Mouse (Mus musculus): ENCODE data around the gene Odf2.
"Not testable (repeated sequence)": the region's sequence is repeated elsewhere in the genome, so short reads cannot be mapped to it uniquely, and the experiment has no call there.

Odf2 gene

DNA sequence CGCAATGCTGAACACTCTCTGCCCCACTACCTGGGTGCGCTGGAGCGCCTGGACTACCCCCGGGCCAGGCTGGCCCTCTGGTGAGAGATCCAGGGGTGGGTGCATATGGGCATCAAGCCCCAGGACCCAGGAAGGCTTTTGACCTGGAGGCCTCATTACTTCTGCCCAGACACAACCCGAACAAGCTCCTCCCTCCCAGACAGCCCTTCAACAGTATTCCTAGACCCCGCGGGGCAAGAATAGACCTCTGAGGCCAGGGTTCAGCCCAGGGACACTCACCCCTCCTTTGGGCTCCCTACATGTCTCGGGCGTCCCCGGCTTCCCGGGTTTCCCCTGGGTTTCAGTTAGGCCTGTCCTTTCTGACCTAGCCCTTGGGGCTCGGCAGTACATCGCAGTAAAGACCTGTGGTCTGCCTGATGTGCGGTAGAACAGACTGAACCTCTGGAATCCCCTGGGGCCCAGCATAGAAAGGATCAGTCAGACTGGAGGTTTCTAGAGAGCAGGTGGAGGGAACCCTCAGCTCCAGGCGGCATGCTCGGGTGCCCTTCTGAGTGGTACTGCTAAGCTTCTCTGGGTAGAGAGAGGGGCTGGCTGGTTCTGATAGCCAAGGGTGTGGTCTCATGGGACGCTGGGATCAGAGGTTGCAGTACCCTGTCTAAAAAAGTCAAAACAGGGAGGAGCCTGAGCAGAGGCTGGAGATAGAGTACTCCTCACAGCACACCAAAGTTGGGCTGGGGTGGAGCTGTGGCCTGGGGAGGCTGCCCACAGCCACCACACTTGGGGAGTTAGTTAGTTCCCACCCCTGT lies 19.2 kb upstream of the Odf2 start:
- peak in 1 of 2 experiments; percentile 41 for DNase-seq

GRCm38 (mm10) chr2:29872581-29873295 lies 16.3 kb upstream of the Odf2 start:
- DNase-seq, result no peak

DNA sequence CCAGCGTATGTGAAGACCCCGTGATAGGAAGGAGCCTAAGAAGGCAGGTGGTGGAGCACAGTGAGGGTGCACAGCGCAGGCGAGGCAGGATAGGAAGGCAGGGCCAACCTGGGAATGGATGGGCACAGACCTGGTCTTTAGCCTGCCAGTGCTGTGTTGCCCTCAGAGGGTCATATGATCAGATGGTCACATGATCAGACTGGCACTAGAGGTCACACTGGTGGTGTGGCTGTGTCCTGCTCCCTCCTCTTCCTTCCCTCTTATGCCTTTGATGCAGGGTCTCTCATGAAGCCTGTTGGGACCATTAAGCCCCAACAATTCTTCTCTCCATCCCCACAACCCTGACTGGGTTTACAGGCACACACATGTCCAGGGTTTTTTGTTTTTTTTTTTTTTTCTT lies 15.2 kb upstream of the Odf2 start:
- no peak for DNase-seq

- no peak for DNase-seq
Observed at GRCm38 (mm10) chr2:29878061-29878460, 11.0 kb upstream of the Odf2 start.

DNA sequence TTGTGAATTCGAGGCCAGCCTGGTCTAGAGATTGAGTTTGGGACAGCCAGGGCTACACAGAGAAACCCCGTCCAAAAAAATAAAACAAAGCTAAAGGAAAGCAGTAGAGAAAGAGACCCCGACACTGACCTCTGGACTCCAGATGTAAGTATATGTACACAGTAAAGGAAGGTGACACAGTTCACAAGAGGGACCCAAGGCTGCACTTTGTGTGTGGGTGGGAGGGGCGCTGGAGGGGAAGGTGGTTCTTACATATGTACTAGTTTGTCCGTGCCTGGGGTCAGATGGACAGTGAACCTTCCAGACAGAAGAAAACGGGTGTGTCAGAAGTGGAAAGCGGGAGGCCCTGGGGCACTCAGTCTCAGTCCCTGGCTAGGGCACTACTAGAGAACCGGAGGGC lies 9.8 kb upstream of the Odf2 start:
- DNase-seq, result no peak

GRCm38 (mm10) chr2:29879964-29880830 lies 8.8 kb upstream of the Odf2 start:
- no peak for DNase-seq

DNA sequence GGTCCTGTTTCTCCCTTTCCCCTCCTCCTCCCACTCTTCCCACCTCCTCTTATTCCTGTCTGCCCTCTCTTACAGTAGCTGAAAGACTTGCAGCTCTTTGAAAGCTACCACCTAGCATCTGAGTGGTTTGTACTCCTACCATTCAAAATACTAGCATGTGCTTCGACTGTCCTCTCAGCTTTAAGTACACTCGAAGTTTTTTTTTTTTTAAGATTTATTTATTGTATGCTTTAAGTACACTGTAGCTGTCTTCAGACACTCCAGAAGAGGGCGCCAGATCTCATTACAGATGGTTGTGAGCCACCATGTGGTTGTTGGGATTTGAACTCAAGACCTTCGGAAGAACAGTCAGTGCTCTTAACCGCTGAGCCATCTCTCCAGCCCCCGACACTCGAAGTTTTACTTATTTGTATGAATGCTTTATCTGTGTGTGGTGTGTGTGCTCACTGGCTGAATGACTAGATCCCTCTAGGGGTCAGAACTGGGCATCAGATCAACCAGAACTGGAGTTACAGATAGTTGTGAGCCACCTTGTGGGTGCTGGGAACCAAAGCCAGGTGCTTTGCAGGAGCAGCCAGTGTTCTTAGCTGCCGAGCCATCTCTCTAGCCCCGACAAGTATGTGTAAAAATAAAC lies 2.2 kb upstream of the Odf2 start:
- DNase-seq, result not testable (repeated sequence)

DNA sequence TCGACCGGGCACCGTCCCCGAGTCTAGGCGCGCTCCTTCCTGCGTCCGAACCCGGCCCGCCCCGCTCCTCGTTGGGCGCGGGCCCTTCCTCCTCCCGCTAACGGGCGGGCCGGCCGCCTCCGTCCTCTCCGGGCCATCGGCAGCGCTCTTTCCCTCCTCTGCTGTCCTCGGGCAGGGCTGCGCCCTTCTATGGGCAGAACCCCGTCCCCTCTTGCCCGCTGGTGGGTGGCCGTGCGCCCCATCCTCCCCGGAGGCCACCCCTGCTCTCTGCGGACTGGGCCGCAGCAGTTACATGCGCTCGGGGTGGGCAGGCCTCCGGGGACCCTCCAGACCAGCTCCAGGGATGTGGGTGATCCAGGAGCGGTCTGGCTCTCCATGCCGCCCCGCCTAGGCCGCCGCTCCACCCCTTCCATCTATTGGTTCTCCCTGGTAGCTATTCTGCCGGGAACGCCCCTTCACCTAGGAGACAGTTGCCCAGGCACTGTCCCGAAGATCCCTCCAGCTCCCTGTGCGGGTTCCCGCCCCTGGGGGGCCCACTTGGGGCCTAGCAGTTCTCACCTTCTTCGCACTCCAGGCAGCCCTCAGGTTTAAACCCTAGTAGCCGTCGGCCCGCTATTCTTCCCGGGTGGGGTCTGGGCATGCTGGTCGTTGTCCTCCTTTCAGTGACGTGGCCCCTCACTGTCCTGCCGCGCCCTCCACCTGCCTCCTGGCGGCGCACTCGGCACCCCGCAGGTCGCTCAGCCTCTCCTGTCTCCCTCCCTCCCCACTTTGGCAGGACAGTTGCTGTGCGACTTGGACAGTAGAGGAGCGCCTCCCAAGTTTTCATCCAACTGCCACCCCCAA lies 1.2 kb downstream of the Odf2 start:
- DNase-seq, result peak; percentile 89 to 92

DNA sequence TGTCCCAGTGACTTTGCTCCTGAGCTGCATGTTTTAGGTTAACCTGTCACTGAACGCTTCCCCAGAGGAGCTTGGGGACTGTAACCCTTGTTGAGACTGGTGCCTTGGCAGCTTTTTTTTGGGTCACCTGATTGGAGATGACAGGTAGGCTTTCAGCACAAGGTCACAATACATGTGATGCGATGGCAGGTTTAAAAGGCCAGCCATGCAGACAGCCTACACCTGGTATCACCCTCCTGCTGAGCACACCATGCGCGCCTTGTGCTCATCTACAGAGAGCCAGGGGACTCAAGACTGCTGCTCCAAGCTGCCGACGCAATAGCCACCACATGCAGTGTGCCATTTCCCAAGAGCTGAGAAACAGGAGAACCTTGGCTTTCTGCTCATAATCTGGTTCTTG lies 2.8 kb downstream of the Odf2 start:
- no peak for DNase-seq

GRCm38 (mm10) chr2:29896071-29896470 lies 7.0 kb downstream of the Odf2 start:
- no peak for DNase-seq

GRCm38 (mm10) chr2:29897366-29897765 lies 8.3 kb downstream of the Odf2 start:
- no peak for DNase-seq

- DNase-seq, result no peak
Observed at GRCm38 (mm10) chr2:29898081-29898480, 9.1 kb downstream of the Odf2 start.

GRCm38 (mm10) chr2:29902194-29902593 lies 13.2 kb downstream of the Odf2 start:
- no peak for DNase-seq

- DNase-seq, result not testable (repeated sequence)
Observed at GRCm38 (mm10) chr2:29908171-29908570, 19.1 kb downstream of the Odf2 start.

DNA sequence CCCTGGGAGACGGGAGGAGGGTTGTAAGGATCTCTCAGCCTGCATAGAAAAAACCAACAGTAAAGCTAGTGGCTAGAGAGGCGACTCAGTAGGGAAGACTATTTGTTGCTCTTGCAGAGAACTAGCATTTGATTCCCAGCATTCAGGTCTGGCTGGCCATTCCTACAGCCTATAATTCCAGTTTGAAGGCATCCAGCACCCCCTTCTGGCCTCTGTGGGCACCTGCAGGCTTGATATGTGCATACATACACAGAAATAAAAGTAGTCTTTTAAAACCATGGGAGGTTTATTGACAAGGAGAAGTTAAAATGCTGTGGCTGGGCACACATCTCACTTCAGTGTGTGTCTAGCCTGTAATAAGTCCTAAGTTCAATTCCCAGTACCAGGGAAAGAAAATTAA lies 21.0 kb downstream of the Odf2 start:
- DNase-seq, result peak; percentile 17 to 25

DNA sequence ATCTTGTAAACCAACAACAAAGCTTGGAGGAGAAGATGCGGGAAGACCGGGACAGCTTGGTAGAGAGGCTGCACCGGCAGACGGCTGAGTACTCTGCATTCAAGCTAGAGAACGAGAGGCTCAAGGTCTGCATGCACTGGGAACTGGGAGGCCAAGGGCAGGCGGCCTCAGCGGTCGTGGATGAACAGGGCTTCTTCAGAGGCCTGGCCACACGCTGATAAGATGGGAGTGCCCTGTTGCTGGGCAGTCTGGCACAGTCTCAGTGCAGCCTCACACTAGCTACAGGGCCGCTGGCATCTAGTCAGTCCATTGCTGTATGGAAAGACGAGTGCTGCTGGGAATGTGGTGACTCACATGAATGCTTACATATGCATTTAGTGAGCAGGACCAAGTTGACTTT lies 28.6 kb downstream of the Odf2 start:
- DNase-seq, result no peak

- peak; percentile 83 to 89 for DNase-seq
Observed at GRCm38 (mm10) chr2:29922011-29922410, 33.0 kb downstream of the Odf2 start.

GRCm38 (mm10) chr2:29926542-29926941 lies 37.5 kb downstream of the Odf2 start:
- peak in 1 of 2 experiments; percentile 31 for DNase-seq

GRCm38 (mm10) chr2:29930506-29930905 lies 41.5 kb downstream of the Odf2 start:
- no peak for DNase-seq

DNA sequence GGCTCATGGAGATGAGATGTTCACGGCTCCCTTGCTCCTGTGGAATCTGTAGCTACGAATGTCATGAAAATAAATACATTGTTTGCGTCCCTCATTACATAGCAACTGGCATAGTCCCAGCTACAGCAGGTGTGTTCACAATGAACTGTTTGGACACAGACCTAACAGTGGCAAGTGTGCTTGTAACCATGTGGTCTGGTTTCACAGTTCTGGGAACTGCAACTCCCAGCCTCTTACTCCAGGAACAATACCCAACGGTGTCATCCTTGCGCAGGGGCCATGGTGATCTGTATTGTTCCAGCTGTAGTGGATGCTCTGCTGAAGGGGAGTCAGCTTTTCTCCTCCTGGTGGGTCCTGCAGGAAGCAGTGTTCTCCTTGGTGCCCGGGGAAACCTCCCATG lies 42.2 kb downstream of the Odf2 start:
- DNase-seq, result no peak

GRCm38 (mm10) chr2:29934906-29935599 lies 46.0 kb downstream of the Odf2 start, which contains the start of gene Gle1:
TSS of gene Gle1 (plus strand) at chr2:29935426.
- DNase-seq, result peak; percentile 99
